Mouse (Mus musculus): ENCODE measurements around the gene Tinf2.

The Tinf2 gene

DNA sequence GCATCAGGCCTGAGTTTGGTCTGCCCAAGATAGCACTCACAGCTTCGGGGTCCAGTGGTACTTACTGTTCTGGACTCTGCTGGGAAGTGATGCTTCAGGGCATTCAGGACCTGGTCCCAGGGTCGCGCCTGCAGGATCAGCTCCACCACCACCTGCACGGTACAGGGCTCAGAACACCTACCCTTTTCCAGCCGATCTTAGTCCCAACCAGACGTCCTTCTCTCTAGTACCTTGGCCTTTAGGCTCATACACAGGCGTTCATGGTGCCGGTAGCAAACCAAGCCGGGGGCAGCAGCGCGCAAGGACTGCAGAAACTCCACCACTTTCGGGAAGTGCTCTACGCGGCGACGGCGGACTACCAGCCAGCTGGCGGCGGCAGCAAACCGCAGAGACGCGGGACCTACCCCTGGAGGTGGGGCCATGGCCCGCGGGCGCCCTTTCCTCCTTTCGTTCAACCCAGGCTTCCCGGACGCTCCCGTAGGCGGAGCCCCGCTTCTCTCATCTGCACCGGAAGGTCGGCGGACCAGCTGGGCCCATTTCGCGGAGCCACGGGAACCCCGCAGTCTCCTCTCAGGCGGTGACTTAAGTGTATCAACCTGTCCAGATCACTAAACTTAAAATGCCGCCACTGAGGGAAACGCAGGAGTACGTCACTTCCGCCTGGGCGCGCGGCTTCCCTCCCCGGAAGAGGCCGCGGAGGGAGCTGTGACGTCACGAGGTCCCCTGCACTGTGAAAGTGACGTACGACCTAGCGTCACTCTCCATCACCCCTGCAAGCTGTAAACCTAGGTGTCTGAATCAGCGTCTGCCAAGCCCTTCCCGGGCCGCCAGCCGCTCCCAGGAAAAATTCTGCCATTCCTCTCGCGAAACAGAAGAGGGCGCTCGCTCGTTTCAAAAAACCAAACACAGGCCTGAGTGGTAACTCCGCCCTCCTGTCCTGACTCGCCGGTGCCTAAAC lies at the start of gene Tinf2:
Gene Tinf2 (minus strand): TSS at position 661 of the 958 bp plus-strand sequence.
- peak; percentile 93 to 94 for DNase-seq

DNA sequence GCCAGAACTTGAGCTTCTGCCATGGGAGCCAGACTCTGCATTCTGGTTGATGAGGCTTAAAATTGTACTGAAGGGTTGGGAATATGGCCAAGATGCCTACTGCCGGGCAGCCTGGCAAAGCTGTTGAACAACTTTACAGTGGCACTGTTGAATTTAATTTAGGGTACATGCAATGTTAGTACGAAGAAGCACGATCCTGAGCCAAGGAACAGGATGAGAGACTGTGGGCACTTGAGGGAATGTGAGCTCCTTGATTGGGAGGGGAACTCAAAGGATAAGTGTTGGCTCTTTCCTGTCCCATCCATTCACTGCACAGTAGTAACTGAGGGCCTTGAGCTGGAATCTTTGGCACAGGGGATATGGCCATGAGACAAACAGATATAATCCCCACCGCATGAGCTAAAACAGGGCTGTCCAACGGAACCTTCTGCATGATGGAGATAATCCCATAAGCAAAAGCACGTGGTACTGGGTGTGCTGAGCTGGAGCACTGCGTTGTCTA lies 49.0 kb upstream of the Tinf2 start:
- DNase-seq = no peak

DNA sequence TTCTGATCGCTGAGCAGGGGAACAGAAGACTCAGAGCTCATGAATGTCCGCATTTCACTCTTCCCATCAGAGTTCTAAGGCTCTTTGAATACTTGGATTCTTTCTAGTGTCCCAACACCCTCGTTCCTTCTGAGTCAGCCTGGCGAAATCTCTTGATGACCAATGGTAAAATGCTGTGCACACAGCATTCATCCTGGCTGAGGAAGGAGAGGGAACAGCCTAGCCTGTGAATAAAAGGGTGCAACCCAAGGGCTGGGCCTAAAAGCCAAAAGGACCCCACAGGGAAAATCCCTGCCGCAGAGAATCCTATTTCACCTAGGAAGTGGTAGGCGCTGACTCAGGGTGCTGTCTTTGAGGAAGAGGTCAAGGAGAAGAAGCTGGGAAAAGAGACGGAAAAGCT lies 48.5 kb upstream of the Tinf2 start:
- DNase-seq = no peak

DNA sequence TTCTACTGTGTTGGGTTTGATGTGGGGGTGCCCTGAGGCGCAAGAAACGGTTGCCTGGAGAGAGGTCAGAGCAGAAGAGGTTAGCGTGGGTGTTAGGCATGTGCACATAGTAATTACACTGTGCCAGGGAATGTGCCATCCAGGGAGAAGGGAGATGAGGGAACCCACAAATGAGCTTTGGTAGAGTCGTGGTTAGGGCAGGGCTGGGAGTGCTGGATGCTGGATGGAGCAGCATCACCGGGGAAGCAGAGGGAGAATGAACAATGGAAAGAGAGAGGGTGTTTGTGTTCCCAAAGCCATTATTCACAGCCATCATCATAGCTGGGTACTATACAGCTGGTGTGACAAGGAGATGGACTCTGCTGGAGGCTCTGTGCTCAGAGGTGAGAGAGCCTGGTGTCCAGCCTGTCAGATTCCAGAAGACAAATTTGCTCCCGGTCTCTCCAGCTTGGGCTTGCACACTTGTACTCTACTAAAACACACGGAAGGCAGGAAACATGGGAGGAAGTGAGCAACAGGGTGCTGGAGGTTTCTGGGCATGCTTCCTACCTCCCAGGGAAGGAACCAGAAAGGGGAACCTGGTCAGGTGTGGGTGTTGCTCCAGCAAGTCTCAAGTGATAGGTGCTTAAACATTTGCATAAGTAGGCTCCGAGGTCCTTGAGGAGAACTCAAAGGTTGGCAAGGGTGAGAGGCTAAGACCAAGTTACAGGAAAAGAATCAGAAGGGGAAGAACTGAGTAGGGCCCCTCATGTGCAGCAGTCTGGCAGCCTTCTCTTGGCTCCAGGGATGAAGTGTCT lies 46.5 kb upstream of the Tinf2 start:
- no peak for DNase-seq

DNA sequence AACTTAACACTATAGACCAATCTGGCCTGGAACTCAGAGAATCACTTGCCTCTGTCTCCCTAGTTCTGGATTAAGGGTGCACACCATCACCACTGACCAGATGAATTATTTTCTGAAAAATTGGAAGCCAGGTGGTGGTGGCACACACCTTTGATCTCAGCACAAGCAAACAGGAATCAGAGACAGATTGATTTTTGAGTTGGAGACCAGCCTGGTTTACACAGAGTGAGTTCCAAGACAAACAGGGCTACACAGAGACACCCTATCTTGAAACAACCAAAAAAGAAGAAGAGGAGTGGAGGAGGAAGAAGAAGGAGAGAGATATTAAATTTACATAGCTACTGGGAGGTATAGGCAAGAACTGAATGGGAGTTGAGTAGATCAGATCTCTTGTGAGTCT lies 44.6 kb upstream of the Tinf2 start:
- DNase-seq = no peak

DNA sequence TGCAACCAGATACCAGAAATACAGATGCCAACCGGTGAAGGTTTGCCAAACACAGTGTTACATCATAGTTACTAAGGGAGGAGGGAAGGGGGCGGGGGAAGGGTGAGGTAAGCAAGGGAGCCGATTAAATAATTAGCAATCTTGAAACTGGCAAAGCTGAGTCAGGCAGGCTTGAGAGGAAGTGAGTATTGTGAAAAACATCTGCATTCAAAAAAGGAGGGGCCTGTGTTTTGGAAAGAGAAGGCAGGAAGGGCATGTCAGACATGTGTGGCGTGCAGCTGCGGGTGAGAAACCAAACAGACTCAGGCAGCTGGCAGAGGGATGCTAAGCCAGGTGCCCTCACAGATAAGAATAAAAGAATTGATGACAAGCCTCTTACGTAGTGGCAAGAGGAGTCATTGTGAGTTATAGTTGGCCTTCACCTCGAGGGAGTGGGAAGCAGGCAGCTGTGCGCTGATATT lies 42.8 kb upstream of the Tinf2 start:
- no peak for DNase-seq

DNA sequence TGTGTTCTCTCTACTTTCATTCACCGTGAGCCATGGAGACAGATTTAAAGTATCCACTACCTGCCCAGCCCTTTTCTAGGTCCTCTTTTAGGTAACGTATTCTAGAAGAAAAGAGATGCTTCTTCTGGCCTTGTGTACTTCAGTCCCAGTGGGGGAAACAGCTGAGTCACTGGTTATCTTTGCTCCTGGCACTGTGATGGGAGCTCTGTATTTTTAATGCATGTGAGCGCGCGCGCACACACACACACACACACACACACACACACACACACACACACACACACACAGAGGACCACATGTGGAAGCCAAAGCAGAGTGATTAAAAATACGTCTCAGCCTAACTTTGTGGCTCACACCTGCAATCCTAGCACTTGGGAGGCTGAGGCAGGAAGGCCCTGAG lies 41.8 kb upstream of the Tinf2 start:
- no peak for DNase-seq

DNA sequence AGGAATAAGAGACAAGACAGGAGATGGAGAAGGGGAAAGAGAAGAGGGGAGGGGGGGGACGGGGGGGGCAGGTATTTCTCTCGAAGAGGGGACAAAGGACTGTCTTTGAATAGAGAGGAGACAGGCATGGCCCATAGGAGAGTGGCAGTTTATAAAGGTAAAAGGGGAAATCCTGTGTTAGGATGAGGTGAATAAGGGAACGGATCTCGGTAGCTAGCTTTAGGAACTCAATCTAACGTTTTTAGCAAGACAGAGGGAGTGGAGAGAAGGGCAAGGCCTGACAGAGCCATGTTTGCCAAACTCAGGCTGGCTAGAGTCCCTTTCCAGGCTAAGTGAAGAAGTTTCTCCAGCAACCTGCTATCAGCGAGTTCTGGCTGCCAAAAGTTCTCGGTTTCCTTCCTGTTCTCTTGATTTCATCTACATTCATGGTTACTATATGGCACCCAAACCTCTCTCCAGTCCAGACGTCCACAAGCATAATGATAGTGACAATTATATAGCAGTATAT lies 40.9 kb upstream of the Tinf2 start:
- DNase-seq = no peak

DNA sequence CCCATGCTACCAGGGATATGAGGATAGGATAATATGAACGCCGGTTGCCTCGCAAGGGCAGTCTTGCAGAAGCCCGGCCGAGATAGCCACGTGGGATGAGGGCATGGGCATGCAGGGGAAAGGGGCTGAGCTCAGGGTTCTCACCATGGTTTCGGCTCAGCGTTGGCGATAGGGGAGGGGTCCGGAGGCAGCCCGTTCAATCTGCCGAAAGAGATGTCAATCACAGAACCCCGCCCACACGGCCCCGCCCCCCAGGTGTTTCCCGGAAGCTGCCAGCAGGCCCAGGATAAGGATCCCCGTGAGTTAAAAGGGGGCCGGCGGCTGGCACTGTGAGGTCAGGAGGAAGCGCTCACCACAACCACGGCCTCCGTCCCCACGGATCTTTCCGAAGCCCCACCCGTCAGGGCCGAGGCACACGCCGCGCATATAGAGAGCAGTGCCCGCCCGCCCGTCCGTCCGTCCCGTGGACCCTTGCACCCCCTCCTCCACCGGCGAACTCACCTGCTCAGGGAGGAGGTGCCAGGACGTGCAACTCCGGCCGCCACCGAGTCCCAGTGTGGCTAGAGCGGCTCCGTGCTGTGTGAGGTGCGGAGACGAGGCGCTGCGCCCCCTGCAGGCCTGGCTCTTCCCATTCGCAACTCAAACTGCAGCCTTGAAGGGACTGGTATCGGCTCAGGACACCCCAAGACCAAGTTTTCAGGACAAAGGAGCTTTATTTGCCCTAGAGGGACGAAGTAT lies 40.2 kb upstream of the Tinf2 start, which contains the start of gene Rabggta:
Gene Rabggta (minus strand): TSS at position 564 of the 738 bp plus-strand sequence.
- peak; percentile 94 to 95 for DNase-seq

DNA sequence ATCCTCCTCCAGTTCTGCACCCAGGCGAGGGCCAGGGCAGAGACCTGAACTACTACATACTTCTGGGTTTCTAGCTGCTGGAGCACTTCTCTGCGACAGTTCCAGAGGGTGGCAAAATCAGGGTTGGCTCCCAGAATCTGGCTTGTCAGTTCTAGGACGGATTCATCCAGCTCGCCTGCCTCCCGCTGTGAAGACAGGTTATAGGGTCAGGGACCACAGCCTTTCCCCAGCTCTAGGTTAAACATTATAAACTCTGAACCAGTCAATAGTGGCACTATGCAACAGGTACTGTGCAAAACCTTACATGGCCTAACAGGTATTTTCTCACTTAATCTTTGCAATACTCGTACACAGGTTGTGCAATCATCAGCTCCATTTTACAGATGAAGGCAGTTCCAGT lies 39.5 kb upstream of the Tinf2 start:
- DNase-seq = no peak

DNA sequence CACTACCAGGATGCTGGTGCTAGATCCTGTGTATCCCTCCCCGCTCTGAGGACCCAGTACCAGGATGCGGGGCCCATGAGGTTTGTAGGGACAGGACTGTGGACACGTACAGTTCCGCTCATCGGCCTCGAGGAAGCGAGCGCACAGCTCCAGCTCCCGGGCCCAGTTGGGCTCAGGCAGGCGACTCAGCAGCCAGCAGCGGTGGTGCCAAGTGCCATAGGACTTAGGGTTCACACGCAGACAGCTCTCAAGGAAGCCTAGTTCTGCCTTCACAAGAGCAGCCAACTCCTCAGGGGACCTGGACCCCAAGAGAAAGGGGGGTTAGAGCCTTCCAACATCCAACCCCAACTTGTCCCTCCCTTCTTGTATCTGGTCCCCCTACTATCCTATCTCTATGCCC lies 39.0 kb upstream of the Tinf2 start:
- no peak for DNase-seq

DNA sequence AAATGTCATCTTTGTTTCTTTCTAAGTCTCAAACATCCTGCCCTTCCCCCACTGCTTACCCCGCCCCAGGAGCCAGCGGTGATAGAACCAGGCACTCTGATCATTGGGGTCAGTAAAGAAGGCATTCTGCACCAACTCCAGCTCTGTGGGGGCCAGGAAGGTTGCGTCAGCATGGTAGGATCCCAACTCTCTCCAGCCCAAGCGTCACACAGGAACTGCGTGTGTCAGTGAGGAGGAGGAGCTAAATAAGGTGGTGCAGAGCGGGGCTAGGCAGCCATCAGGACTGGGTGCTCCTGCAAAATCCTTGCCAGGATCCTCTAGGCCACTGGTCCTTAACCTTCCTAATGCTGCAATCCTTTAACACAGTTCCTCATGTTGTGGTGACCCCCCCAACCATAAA lies 38.1 kb upstream of the Tinf2 start:
- DNase-seq = no peak

DNA sequence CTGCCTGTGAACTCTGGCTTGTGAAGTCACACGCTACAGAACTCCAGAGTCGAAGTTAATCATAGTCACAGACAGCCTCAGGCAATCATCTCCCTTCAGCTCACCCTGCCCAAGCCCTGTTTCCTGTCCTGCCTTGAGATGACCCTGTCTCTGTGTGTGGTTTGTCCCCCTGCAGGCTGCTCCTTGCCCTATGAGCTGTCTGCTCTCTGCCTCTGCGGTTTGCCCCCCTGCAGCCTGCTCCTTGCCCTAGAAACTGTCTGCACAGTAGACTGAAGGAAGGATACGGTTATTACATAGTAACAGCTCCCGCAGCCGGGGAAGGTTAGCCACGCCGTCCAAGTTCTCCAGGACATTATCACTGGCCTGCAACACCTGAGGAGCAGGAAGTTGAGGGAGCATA lies 35.3 kb upstream of the Tinf2 start:
- DNase-seq = no peak

DNA sequence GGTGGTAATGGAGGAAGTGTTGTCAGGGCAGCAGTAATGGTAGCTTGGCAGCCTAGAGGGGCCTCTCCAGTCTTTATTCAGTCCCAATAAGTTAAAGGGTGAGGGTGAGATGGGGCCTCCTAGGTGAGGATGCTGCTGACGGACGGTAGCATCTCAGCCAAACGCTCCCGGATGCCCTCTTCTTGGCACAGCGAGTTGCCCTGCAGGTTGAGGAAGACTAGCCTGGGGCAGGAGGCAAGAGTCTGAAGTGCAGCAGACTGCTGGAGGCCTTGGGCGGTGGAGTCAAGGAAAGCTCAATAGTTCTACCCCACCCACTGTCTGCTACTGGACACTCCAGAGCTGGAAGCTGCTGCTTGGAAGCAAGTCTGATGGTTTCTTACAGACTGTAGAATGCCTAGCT lies 34.7 kb upstream of the Tinf2 start:
- no peak for DNase-seq

DNA sequence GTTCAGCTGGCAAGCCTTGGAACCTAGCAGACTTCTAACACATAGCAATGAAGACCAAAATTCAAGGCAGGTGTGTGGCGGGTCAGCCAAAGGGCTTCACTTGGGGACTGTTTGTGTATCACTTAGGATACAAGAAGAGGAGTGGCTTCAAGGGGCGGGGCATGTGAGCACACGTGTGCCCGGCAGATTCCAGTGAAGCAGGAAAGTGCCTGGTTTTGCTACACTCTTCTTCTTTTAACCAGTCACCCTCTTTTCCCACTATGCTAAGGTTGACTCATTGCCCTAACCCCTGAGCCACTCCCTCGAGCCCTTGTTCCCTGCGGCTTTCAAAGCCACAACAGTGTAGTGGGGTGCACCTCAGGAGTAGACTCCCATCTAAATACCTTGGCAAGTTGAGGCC lies 33.3 kb upstream of the Tinf2 start:
- no peak for DNase-seq

DNA sequence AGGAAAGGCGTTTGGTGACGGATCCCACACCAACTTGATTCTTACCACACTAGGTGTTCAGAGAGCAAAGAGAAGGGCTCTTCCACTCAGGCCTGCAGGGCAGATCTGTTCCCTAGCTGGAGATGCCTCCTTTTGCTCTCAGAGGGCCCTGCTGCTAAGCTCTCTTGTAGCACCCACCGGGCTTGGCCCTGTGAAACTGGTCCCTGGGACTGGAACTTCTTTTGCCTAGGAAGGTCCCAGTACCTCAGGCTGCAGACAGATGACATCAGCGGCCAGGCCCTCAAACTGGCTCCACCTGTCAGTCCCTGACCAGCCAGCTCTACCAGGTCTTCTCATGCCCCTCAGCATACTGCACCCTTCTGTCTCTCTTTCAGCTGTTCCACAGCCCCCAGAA lies 32.1 kb upstream of the Tinf2 start, which contains the start of gene Tgm1:
Gene Tgm1 (minus strand): TSS at position 198 of the 394 bp plus-strand sequence.
- DNase-seq = no peak

DNA sequence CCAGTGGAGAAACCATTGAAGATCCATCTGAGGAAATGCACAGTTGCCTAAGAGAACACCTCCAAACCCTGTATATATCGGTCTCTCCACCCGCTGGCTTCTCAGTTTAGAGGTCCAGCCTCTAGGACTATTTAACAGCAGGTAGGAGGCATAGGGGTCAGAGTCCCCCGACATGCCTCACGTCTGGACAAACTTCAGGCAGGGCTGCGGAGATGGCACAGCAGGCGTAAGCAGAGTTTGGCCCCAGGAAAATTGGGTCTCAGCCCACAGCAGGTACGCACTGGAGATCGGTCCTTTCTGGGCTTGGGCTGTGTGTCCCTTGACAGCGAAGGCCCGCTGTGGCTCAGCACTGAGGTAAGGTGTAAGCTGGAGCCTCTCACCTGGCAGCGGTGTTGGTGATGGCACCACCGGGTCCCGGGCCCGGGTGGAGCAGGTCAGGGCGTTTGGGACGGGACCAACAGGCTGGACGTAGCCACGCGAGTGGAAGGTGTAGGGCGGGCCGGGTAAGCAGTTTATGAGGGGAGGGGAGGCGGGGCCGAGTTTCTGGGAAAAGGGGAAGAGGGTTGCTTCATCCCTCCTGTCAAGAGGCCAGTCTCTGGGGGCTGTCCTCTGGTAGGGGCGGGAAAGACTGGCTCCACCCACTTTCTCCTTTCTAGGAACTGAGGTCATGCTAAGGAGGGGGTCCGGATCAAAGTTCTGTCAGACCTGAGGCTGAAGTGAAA lies 31.5 kb upstream of the Tinf2 start:
- no peak for DNase-seq

DNA sequence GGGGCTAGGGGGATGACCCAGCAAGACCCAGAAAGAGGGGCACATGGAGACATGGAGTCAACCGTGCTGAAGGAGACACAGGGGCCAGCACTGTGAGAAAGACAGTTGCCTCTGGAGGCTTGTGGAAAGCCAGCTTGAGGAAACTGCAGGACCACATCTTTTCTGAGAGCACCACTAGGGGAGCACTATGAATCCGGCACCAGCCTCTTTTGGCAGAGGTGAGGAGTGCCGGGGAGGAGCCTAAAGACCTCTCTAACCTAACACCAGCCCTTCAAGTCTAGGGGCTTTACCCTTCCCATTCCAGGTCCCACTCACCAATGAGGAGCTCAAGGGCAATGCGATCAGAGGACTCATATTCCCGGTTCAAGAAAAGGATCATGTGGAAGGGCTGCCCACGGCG lies 30.2 kb upstream of the Tinf2 start:
- no peak for DNase-seq

DNA sequence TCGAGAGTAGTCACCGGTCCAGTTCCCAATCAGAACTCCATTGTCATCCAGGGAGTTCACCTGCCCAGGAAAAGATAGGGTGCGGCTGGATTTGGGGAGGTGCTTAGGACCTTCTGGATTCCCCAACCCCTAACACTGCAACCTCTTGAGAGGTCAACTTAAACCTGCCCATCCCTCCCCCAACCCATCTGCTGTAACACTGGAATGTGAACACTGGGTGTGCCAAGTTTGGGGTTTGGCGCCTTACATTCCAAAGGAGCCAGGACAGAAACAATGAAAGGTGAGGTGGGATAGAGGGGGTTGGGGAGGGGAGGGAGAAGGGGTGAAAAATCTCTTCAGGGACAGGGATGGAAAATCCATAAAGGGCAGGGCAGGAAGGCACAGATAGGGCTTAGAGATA lies 27.9 kb upstream of the Tinf2 start:
- no peak for DNase-seq

DNA sequence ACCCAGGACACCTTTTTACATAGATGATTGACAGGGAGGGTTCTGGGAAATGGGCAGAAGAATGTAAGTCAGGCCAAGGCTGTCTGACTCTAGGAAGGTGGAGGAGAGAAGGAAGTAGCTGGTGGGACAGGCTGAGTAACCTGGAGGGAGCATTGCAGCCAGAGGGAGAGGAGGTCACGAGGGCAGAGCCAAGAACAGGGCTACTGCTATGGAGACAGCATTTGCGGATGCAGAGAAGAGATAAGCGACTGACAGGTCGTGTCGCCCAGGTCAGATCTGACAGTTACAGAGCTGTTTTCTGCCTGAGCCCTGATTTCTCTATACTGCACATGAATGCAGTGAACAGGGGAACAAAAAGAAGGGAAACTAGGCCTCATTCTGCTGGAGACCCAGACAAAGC lies 25.8 kb upstream of the Tinf2 start:
- DNase-seq = no peak

DNA sequence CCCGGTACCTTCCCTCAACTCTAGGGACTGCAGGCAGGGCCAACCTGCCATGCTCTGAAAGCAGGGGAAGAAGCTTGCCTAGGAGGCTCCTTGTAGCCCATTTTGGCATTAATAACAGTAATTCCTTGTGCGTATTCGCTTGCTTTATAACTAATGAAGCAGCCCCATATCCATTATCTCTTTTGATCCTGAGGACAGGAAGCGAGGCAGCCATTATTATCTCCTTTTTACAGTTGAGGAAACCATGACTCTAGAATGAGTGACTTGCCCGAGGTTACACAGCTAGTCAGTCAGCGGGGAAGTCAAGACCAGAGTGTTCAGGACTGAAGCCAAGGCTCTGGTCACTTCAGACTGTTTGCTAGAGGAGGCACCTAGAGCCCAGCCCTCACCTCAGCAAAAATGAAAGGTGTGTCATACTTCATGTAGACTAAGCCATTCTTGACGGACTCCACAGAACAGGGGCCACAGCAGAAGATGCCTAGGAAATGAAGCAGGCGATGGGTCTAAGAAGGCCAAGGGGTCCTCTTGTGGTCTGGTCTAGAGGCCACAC lies 24.5 kb upstream of the Tinf2 start:
- no peak for DNase-seq

DNA sequence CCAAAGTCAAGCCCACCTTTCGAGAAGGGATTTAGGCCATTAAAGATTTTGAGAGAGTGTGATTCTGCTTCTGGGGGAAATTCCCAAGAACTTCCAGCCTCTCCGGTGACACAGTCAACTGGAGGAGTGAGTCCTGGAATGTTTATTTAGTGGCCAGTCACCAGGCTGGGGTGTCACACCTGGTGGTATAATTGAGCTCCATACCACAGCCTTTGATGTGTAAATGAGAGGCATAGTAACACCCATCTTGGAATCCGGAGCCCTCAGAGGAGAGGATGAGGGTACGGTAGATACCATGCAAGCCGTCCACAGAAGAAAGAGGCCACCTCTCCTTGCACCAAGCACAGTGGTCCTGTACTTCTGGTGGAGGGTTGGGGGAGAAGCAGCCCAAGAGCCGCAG lies 21.1 kb upstream of the Tinf2 start:
- no peak for DNase-seq

All from cerebellum, postnatal 36 days (tissue).